Mouse (Mus musculus) small intestine, adult 2 months (tissue): ENCODE measurements around the gene Hspa4. TPM values are rescaled to one million over a fixed set of nuclear protein-coding genes. Genes with fewer than 3 reads are reported as not detected.
"Not testable (repeated sequence)": the region's sequence is repeated elsewhere in the genome, so short reads cannot be mapped to it uniquely, and the experiment has no call there.

Source experiments
- H3K27ac ChIP-seq: fragments of 200-500 bp; 2 replicates; pipeline ENCODE4 v1.5.1; 2012; ENCODE audit warnings: low read depth, low read length, control low read depth, inconsistent platforms; ENCODE audit not compliant: insufficient read depth
- H3K27me3 ChIP-seq: fragments of 200-500 bp; 2 replicates; pipeline ENCODE4 v1.6.1; 2012; ENCODE audit warnings: mild to moderate bottlenecking, moderate library complexity, low read length, inconsistent platforms; ENCODE audit not compliant: control insufficient read depth, insufficient read depth
- H3K36me3 ChIP-seq: fragments of 200-500 bp; 2 replicates; pipeline ENCODE4 v1.6.1; 2012; ENCODE audit warnings: mild to moderate bottlenecking, low read length, control low read depth, inconsistent platforms; ENCODE audit not compliant: control insufficient read depth, insufficient read depth
- H3K4me1 ChIP-seq: fragments of 200-500 bp; 2 replicates; pipeline ENCODE4 v1.6.1; 2012; ENCODE audit warnings: low read length, inconsistent platforms, mixed read lengths; ENCODE audit not compliant: control insufficient read depth, insufficient read depth, insufficient read length
- H3K4me3 ChIP-seq: fragments of 200-500 bp; 2 replicates; pipeline ENCODE4 v1.5.1; 2012; ENCODE audit warnings: low read depth, mild to moderate bottlenecking, control low read depth, inconsistent platforms, low read length, moderate library complexity
- CTCF ChIP-seq: fragments of 200-500 bp; IDR thresholded peaks from 2 replicates; pipeline ENCODE4 v1.5.1; 2012; ENCODE audit warnings: low read depth, mild to moderate bottlenecking, control low read depth, inconsistent platforms, low read length, moderate library complexity, mixed read lengths; ENCODE audit not compliant: insufficient replicate concordance, insufficient read length; ENCODE audit errors: extremely low read depth
- POLR2A ChIP-seq: fragments of 200-500 bp; IDR thresholded peaks from 2 replicates; pipeline ENCODE4 v1.6.1; 2012; ENCODE audit warnings: low read depth, mild to moderate bottlenecking, control low read depth, inconsistent platforms, low read length, moderate library complexity
- WGBS: fragments of 180-500 bp; shearing (Covaris S2); methylation state at CpG from one replicate; pipeline ENCODE4 v1.1.7; 2018; 5-methylcytosine and 5-hydroxymethylcytosine counted together
- polyA plus RNA-seq: library from polyadenylated mRNA; depleted of rRNA; stranded (reverse); fragments of >200 nt; gene quantifications from 2 replicates; pipeline ENCODE4 v1.2.3, GENCODE M21; 2012

Gene Hspa4
- polyA plus RNA-seq, 1 experiment, result 18.6 TPM

DNA sequence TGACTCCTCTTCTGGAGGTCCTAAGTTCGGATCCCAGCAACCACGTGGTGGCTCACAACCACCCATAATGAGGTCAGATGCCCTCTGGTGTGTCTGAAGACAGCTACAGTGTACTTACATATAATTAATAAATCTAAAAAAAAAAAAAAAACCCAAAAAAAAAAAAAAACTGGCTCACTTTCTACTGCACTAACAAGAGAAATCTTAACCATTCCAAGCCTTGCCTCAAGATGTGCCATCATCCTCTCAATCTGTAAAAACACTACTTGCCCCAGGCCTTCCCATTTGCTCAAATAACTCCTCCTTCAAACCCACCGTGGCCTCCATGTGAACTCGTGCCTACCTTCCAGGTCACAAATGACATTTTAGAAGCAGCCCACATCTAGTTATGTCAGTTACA is 3.4 kb downstream of the Hspa4 start:
- no peak overlapping the region for H3K4me3 ChIP-seq
- peaks cover 16% of the 10 kb centered on the region; the same call in 1 of the 2 replicates for H3K4me1 ChIP-seq
- peaks cover 7% of the 10 kb centered on the region for H3K36me3 ChIP-seq
- H3K27me3 ChIP-seq, result no peaks in the 10 kb centered on the region
- H3K27ac ChIP-seq, result no peak overlapping the region
- TF ChIP-seq POLR2A (no peak), CTCF (no peak)
- WGBS, result 43% methylated on average over 4 of the region's 4 CpGs

DNA sequence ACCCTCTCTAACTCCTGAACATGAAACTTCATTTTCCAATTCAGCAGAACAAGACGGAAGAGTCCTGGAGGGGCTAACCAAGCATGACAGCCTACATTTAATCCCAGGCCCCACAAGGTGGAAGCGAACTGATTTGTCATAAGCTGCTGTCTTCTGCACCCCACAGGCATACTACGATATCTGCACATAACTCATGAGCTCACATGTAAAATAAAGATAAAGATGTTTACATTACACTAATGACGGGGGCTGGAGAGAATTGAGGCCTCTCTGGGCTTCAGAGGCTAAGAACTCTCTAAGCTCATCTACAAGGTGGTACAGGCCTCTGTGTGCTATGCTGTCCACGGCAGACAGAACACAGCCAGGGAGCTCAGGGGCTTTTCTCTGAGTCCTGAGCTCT is 5.8 kb downstream of the Hspa4 start:
- no peak for TF ChIP-seq POLR2A
- no peak overlapping the region for H3K27ac ChIP-seq
- no peak overlapping the region for H3K4me3 ChIP-seq
- H3K4me1 ChIP-seq, result peaks cover 8% of the 10 kb centered on the region; the same call in 1 of the 2 replicates
- H3K36me3 ChIP-seq, result peaks cover 23% of the 10 kb centered on the region
- H3K27me3 ChIP-seq, result no peaks in the 10 kb centered on the region
- WGBS, result 42% methylated on average over 5 of the region's 5 CpGs

DNA sequence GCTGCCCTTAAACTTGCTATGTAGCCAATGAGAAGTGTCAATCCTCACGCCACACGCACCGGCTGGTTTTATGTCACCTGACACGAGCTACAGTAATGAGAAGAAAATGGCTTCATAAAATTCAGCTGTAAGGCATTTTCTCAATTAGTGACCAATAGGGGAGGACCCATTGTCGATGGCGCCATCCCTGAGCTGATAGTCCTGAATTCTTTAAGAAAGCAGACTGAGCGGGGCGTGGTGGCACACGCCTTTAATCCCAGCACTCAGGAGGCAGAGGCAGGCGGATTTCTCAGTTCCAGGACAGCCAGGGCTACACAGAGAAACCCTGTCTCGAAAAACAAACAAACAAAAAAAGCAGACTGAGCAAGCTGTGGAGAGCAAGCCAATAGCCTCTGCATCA is 9.4 kb downstream of the Hspa4 start:
- Histone ChIP-seq H3K4me1 (no peaks in the 10 kb centered on the region), H3K27me3 (no peaks in the 10 kb centered on the region), H3K4me3 (no peak overlapping the region), H3K36me3 (peaks cover 58% of the 10 kb centered on the region), H3K27ac (no peak overlapping the region)
- no peak for TF ChIP-seq CTCF
- no peak for TF ChIP-seq POLR2A
- 91% methylated on average over 11 of the region's 11 CpGs for WGBS

DNA sequence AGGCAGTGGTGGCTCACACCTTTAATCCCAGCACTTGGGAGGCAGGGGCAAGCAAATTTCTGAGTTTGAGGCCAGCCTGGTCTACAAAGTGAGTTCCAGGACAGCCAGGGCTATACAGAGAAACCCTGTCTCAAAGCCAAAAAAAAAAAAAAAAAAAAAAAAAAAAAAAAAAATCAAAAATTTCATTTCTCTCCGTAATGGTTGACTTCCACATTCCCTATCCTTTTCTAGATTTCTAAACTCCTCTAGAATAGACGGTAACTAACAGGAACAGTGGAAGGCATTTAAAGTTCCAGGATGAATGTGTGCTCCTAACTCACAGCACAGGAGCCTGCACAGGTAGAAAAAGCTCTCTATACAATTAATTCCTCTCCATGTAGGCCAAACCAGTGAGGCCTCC is 10.1 kb downstream of the Hspa4 start:
- H3K4me1 ChIP-seq, H3K4me3 ChIP-seq, H3K27me3 ChIP-seq, H3K27ac ChIP-seq: not testable (repeated sequence)
- 88% methylated on average over 2 of the region's 2 CpGs for WGBS
- H3K36me3 ChIP-seq, result peaks cover 63% of the 10 kb centered on the region

DNA sequence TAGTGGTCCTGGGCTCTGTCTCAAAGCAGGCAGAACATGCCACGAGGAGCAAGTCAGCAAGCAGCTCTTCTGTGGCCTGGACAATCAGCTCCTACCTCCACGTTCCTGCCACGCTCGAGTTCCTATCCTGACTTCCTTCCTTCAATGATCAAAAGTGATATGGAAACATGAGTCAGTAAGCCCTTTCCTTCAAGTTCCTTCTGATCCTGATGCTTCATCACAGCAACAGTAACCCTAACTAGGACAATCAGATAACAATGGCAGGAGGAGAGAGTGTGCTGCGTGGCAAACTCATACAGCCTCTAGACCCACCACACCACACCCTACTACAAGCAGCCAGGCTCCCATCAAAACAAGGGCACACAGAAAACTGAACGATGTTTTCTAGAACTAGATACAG is 14.4 kb downstream of the Hspa4 start:
- Histone ChIP-seq H3K4me3 (no peak overlapping the region), H3K4me1 (no peaks in the 10 kb centered on the region), H3K36me3 (peaks cover 82% of the 10 kb centered on the region), H3K27ac (no peak overlapping the region), H3K27me3 (no peaks in the 10 kb centered on the region)
- no peak for TF ChIP-seq POLR2A
- no peak for TF ChIP-seq CTCF
- 82% methylated on average over 6 of the region's 6 CpGs for WGBS

DNA sequence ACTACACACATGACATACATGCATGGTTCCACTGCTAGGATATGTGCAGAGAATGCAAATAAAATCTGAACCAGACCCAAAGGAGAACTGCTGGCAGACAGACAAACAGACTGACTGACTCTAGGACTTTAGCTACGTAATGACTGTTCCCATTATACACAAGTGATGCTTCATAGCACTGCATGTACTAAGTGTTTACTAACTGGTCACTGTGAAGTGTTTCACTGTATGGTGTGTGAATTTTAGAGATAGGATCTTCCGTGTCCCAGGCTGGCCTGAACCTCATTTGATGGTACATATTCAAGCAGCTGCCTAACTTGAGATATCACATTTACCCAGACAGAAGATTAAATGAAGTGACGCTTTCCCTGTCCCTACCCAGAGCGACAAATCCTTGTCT is 21.8 kb downstream of the Hspa4 start:
- TF ChIP-seq POLR2A, result no peak
- no peak for TF ChIP-seq CTCF
- WGBS, result 80% methylated on average over 4 of the region's 4 CpGs
- H3K36me3 ChIP-seq, result peaks cover 70% of the 10 kb centered on the region
- no peak overlapping the region for H3K4me3 ChIP-seq
- no peaks in the 10 kb centered on the region for H3K27me3 ChIP-seq
- no peaks in the 10 kb centered on the region for H3K4me1 ChIP-seq
- no peak overlapping the region for H3K27ac ChIP-seq

DNA sequence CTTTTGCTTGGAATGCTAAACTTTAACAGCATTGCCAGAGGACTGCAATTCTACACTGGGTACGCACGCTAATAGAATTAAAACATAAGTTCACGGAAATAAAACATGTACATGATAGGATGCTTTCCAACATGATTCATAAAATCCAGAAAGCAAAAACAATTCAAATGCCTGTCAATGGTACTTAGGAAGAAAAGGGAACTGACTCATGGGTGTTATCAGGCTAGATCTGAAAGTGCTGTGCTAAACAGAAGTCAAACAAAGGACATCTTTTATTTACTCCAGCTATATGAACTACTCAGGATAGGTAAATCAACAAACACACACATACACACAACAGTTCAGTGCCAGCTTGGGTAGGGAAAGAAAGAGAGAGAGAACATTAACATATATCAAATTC is 24.9 kb downstream of the Hspa4 start:
- H3K27me3 ChIP-seq, result no peaks in the 10 kb centered on the region
- TF ChIP-seq POLR2A (no peak), CTCF (no peak)
- peaks cover 72% of the 10 kb centered on the region for H3K36me3 ChIP-seq
- no peaks in the 10 kb centered on the region for H3K4me1 ChIP-seq
- no peak overlapping the region for H3K27ac ChIP-seq
- H3K4me3 ChIP-seq, result no peak overlapping the region
- WGBS, result 96% methylated on average over 3 of the region's 3 CpGs

DNA sequence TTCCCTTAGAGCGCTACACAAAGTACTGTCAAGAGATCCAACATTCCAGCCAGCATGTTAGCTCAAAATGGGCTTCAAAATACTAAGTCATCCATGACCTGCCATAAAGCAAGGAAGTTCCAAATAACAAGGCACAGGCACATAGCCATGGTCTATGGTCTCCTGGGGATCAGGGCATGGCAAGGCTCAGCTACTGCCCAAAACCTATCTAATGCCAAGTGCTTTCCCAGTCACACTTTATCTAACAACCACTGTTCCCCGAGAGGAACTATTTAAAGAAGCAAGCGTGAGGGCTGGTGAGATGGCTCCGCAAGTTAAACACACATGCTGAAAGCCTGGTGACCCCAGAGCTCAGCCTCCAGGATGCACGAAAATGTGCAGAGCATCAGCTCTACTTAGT is 26.9 kb downstream of the Hspa4 start:
- no peaks in the 10 kb centered on the region for H3K27me3 ChIP-seq
- H3K27ac ChIP-seq, result no peak overlapping the region
- 86% methylated on average over 5 of the region's 5 CpGs for WGBS
- no peak for TF ChIP-seq POLR2A
- TF ChIP-seq CTCF, result no peak
- H3K36me3 ChIP-seq, result peaks cover 77% of the 10 kb centered on the region
- no peak overlapping the region for H3K4me3 ChIP-seq
- no peaks in the 10 kb centered on the region for H3K4me1 ChIP-seq
